Mouse (Mus musculus): ENCODE data around the gene Filip1l.

Filip1l gene

GRCm38 (mm10) chr16:57352751-57353150, at the start of gene Filip1l:
Gene Filip1l (plus strand): TSS chr16:57353093.
- in situ Hi-C loops (cut with MboI; ENCODE audit: unreplicated experiment in 2 of 2), result no loop called here

GRCm38 (mm10) chr16:57303716-57304115, 49.2 kb upstream of the Filip1l start:
- in situ Hi-C loops (cut with MboI; ENCODE audit: unreplicated experiment in 2 of 2), result no loop called here

- in situ Hi-C loops (cut with MboI; ENCODE audit: unreplicated experiment in 2 of 2), result no loop called here
Observed at GRCm38 (mm10) chr16:57305463-57305862, 47.4 kb upstream of the Filip1l start.

GRCm38 (mm10) chr16:57312130-57312529, 40.8 kb upstream of the Filip1l start:
- in situ Hi-C loops (cut with MboI; ENCODE audit: unreplicated experiment in 2 of 2), result no loop called here

GRCm38 (mm10) chr16:57313487-57313886, 39.4 kb upstream of the Filip1l start:
- in situ Hi-C loops (cut with MboI; ENCODE audit: unreplicated experiment in 2 of 2), result no loop called here

- in situ Hi-C loops (cut with MboI; ENCODE audit: unreplicated experiment in 2 of 2), result no loop called here
Observed at GRCm38 (mm10) chr16:57314236-57314635, 38.7 kb upstream of the Filip1l start.

GRCm38 (mm10) chr16:57315026-57315425, 37.9 kb upstream of the Filip1l start:
- in situ Hi-C loops (cut with MboI; ENCODE audit: unreplicated experiment in 2 of 2), result no loop called here

- in situ Hi-C loops (cut with MboI; ENCODE audit: unreplicated experiment in 2 of 2), result no loop called here
Observed at GRCm38 (mm10) chr16:57317127-57317526, 35.8 kb upstream of the Filip1l start.

GRCm38 (mm10) chr16:57317882-57318636, 34.8 kb upstream of the Filip1l start:
- in situ Hi-C loops (cut with MboI; ENCODE audit: unreplicated experiment in 2 of 2), result no loop called here

GRCm38 (mm10) chr16:57318637-57319125, 34.2 kb upstream of the Filip1l start:
- in situ Hi-C loops (cut with MboI; ENCODE audit: unreplicated experiment in 2 of 2), result no loop called here

GRCm38 (mm10) chr16:57319284-57320124, 33.4 kb upstream of the Filip1l start:
- in situ Hi-C loops (cut with MboI; ENCODE audit: unreplicated experiment in 2 of 2), result loop anchor here in 1 of 2 experiments (10.0 kb wide), 1 partner anchor 55 kb away; no protein-coding TSS in a partner anchor

GRCm38 (mm10) chr16:57326996-57327395, 25.9 kb upstream of the Filip1l start:
- in situ Hi-C loops (cut with MboI; ENCODE audit: unreplicated experiment in 2 of 2), result loop anchor here in 1 of 2 experiments (10.0 kb wide), 1 partner anchor 62 kb away; no protein-coding TSS in a partner anchor

- in situ Hi-C loops (cut with MboI; ENCODE audit: unreplicated experiment in 2 of 2), result loop anchor here in 1 of 2 experiments (10.0 kb wide), 1 partner anchor 64 kb away; no protein-coding TSS in a partner anchor
Observed at GRCm38 (mm10) chr16:57329028-57329427, 23.9 kb upstream of the Filip1l start.

GRCm38 (mm10) chr16:57330111-57330510, 22.8 kb upstream of the Filip1l start:
- in situ Hi-C loops (cut with MboI; ENCODE audit: unreplicated experiment in 2 of 2), result loop anchor here in 1 of 2 experiments (10.0 kb wide), 1 partner anchor 245 kb away; no protein-coding TSS in a partner anchor

GRCm38 (mm10) chr16:57332301-57332700, 20.6 kb upstream of the Filip1l start:
- in situ Hi-C loops (cut with MboI; ENCODE audit: unreplicated experiment in 2 of 2), result loop anchor here in 1 of 2 experiments (10.0 kb wide), 1 partner anchor 242 kb away; no protein-coding TSS in a partner anchor

GRCm38 (mm10) chr16:57336770-57337423, 16.0 kb upstream of the Filip1l start:
- in situ Hi-C loops (cut with MboI; ENCODE audit: unreplicated experiment in 2 of 2), result loop anchor here (5.0 to 10.0 kb wide), 2 partner anchors 90 to 238 kb away; no protein-coding TSS in a partner anchor

- in situ Hi-C loops (cut with MboI; ENCODE audit: unreplicated experiment in 2 of 2), result loop anchor here (5.0 to 10.0 kb wide), 2 partner anchors 93 to 235 kb away; no protein-coding TSS in a partner anchor
Observed at GRCm38 (mm10) chr16:57339765-57340612, 12.9 kb upstream of the Filip1l start.

- in situ Hi-C loops (cut with MboI; ENCODE audit: unreplicated experiment in 2 of 2), result no loop called here
Observed at GRCm38 (mm10) chr16:57340613-57340898, 12.3 kb upstream of the Filip1l start.

GRCm38 (mm10) chr16:57346258-57346657, 6.6 kb upstream of the Filip1l start:
- in situ Hi-C loops (cut with MboI; ENCODE audit: unreplicated experiment in 2 of 2), result no loop called here

- in situ Hi-C loops (cut with MboI; ENCODE audit: unreplicated experiment in 2 of 2), result no loop called here
Observed at GRCm38 (mm10) chr16:57349039-57349438, 3.9 kb upstream of the Filip1l start.
